Mouse (Mus musculus): ENCODE results near the gene Nup107.
"Not testable (repeated sequence)": the region's sequence is repeated elsewhere in the genome, so short reads cannot be mapped to it uniquely, and the experiment has no call there.

Nup107 gene

DNA sequence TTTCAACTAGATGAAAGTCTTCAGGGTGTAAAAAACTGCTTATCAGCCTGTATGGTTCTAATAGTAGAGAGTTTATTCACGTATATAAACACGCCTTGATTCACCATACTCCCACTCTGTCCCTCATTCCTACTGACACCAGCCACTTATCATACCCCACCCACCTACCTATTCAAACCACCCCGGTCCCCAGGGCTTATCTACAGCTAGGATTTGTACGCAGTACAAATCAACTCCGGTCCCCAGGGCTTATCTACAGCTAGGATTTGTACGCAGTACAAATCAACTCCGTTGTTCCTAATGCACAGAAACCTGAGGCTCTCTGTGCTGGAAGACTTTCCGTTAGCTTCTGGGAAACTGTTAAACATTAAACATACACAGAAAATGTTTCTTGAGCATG lies 58.9 kb downstream of the Nup107 start:
- DNase-seq = not testable (repeated sequence)

DNA sequence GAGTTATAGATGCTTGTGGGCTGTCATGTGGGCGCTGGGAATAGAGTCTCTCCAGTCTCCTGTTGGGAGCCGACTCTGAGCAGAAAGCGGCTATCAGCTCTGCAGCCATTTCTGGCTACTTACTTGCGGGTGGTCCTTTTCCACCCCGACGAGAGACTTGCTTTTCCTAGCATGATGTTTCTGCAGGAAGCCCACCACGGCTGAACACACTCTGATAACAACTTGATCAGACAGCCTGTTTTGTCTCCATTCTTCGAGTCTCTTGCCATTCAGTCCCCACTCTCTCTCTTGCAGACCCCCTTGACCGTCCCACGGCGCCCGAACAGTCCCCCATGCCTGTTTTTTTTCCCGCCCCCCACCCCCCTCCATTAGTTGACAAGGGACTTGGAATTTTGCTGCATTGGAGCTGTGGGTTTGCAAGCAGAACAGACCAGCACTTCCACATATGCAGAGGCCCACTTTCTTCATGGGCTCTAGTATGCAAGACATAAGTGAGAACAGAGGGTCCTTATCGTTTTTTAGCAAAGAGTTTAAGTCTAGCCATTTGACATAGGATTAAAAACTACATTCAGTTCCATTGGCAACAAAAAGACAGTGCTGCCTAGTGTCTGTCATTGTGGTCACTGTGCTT lies 59.4 kb downstream of the Nup107 start:
- no peak for DNase-seq

DNA sequence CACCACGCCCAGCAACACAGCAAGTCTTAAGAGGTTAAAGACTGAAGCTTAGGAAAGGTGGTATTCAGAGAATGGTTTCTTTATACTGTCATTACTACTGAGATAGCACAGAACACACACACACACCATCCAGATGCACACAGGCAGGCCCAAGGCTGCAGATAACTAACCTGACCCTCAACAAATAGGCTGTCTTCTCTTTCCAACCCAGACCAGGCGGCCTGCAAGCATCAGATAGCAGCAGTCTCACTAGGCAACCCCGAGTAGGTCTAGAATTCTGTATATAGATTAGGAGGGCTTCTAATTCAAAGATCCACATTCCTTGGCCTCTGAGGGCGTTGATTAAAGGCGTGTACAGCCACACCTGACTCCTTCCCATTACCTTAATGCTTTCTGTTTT lies 60.3 kb downstream of the Nup107 start:
- no peak for DNase-seq

DNA sequence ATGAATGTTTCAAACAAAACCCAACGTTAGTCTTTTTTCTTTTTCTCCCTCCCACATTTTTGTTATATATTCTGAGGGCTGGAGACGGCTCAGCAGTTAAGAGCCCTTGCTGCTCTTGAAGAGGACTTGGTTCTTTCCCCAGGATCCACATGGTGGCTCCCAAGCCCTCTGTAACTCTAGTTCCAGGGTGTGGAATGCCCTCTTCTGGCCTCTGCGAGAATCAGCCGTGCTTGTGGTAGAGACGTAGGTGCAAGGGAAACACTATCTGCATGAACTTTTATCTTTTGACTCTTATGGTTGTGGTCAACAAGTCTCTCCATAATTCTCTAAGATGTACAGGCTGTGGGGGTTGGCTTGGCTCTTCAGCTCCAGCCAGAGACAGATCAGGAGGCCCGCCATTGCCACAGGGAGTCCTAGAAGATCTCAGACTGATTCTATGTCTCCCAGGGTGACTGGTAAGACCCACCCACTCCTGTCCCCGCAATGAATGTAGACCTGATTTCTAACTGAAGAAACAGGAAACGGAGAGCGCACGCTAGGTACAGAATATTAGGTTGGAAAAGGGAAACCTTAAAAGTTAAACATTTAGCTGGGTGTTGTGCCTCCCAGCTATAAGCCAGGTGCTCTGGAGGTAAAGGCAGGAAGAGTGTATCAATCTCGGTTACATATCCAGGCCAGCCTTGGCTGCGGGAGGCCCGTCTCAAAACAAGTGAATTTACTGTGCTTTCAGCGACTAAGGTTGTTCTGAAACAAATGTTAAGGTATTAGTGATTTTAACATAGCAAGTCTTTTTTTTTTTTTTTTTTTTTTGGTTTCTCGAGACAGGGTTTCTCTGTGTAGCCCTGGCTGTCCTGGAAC lies 61.0 kb downstream of the Nup107 start:
- DNase-seq = peak; percentile 74

DNA sequence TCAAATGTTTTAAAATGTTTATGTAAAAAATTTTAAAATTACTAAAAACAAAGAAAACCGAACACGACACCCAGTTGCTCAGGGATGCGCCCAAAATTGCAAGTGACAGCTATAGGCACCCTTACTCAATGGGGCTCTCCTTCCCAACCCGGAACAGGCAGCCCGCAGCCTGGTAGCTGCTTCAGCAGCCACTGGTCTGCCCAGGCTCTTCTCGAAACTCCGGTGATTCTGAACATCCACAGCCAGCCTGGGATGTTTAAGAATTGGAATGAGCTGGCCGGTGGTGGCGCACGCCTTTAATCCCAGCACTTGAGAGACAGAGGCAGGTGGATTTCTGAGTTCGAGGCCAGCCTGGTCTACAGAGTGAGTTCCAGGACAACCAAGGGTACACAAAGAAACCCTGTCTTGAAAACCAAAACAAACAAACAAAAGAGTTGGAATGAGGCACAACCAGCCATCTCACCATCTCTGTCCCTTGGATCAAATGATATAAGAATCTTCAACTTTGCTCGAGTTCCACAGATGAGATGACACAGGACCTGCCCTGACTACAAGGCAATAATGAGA lies 61.8 kb downstream of the Nup107 start:
- no peak for DNase-seq

DNA sequence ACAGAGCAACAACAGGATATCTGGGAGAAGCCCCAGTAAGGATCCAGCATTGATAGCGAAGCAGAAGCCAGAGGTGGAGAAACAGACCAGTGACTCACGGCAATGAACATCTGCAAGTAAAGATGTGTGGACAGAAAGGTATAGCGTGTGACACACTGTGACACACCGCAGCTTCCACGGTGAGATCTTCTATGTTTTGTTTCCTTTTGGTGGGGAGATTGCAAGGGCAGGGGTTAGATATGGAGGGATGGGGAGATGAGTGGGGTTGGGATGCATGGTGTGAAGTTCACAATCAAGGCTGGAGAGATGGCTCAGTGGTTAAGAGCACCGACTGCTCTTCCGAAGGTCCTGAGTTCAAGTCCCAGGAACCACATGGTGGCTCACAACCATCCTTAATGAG lies 62.4 kb downstream of the Nup107 start:
- no peak for DNase-seq

DNA sequence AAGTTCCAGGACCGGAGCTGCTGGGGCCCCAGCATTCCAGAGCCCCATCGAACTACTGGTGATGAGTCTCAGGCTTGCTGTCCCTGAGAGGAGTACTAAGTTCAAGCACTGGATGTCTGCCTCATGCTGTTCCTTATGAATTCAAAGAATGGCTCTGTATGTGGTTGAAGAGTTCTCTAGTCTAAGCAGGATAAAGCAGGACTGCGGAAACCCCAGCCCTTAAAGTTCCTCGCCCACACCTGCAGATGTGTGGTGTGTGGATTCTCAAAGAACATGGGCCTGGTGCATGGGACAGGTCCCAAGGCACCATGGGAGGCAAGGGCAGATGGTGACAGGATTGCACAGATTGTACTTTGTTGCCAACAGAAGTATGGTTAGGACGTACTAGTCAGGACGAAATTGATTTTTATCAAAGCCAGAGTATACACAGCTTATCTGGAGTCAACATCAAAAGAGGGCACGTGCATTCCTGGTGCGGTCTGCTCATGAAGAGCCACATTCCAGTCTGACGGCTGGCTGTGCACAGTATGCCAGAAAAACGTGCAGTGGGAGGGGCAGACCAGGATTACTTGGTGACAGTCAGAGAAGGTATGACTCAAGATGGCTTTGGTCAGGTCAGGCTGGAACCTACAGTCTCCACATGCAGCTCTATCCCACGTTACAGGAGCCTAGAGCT lies 63.2 kb downstream of the Nup107 start:
- no peak for DNase-seq

DNA sequence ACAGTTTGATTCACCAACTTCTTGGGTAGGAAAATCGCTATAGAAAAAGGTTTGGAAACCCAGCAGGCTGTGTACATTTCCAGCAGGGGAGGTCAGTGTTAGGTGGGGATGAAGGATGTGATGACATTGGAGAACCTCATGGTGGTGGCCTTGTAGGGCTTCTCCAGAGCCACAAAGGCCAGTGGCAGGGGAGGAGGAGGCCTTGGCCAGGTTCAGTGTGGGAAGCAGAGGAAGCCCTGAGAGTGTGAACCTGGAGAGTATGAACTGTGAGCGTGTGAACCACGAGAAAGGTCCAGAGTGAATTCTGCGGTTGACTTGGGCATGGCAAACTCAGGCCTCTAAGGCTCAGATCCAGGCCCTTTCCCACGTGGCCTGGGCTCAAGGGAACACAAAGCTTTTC lies 63.9 kb downstream of the Nup107 start:
- no peak for DNase-seq

DNA sequence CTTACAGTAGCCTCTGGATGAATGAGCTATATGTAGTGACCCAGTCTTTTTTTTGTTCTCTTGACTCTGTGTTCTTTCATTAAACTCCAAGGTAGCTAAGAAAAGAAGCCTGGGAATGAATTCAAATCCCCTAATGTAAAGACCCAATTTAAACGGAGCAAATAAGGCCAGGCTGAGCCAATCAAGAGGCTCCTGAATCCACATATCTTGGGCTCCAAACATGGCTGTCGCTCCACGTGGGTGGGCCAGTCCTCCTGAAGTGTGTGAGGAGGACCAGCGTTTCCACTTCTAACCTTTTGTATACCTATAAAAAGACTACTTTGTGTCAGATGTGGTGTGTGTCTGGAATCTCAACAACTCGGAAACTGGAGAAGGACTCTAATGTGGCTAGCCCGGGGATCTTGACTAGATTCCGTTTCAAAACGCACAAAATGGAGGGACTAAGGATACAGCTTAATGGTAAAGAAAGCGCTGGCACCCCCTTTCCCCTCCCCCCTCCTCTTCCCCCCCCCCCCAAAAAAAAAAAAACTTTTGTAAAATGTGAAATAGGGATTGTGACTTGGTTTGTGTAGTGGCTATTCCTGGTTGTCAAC lies 64.9 kb downstream of the Nup107 start:
- DNase-seq = no peak

DNA sequence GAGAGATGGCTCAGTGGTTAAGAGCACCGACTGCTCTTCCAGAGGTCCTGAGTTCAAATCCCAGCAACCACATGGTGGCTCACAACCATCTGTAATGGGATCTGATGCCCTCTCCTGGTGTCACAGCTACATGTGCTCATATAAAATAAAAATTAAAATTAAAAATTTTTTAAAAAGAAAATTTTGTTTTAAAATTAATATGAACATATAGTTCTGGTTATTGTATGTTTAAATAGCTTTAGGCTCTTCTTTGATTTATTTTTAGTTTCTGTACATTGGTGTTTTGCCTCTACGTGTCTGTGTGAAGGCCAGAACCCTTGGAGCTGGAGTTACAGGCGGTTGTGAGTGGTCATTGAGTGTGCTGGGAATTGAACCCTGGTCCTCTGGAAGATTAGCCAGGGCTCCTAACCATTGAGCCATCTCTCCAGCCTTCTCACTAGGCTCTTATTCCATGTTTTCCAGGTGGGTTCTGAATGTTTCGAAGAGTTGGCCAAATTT lies 65.6 kb downstream of the Nup107 start:
- no peak for DNase-seq

DNA sequence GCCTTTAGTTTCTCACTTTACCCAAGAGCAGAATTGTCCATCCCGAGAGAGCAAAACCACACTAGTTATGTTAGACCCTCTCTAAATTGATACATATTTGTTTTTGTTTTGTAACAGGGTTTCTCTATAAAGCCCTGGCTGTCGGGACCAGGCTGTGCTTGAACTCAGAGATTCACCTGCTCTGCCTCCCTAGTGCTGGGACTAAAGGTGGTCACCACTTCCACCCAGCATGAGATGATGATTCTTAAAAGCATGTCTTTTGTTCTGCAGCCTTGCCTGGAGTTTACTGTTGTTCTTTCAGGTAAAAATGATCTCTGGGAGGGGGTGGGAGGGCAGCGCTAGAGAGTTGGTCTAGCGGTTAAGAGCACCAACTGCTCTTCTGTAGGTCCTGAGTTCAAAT lies 66.2 kb downstream of the Nup107 start:
- DNase-seq = no peak

DNA sequence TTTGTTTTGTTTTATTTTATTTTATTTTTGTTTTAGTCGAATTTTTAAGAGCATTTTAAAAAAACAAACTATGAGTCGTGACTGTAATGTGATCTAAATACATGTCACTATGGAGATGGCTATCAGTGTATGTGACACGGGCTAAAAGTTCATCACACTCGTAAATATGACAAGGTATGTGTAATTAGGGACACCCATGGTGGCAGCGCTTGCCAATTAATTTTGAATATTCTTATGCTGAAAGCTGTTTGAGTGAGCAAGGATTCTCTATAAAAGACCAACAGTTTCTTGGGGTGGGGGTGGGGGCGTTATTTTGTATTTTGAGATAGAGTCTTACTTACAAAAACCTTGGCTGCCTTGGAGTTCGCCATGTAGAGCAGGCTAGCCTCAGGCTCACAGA lies 66.8 kb downstream of the Nup107 start:
- DNase-seq = no peak

DNA sequence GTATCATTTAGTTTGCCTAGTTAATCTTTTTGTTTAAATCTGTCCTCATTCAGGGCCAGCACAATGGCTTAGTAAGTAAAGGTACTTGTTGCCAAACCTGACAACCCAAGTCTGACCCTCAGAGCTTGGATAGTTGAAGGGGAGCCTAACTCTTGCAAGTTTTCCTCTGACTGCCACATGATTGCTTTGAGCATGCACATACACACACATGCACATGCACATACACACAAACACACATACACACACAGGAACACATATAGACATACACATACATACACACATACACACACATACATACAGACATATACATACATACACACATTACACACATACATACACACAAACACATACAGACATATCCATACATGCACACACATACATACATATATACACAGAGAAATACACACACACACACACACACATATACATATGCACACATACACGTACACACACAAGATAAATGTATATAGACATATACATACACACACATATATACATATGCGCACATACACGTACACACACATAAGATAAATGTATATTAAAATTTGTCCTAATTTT lies 67.6 kb downstream of the Nup107 start:
- no peak for DNase-seq

DNA sequence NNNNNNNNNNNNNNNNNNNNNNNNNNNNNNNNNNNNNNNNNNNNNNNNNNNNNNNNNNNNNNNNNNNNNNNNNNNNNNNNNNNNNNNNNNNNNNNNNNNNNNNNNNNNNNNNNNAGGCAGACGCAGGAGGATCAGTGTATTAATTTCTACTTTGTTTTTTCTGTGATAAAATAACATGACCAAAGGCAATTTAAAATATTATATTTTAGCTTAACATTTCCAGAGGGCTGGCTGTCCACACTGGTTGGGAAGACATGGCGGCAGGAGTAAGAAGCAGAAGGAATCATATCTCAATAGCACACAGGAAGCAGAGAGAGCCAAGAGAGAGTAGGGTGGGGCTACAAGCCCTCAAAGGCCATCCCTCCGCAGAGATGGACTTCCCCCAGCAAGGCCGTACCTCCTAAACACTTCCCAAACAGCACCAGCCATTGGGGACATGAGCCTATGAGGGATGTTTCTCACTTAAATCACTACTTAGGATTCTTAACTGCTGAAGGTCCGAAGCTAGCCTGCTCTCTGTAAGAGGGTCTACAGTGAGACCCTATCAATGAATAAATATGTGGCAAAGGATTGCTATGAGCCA lies 68.3 kb downstream of the Nup107 start:
- DNase-seq = no peak

DNA sequence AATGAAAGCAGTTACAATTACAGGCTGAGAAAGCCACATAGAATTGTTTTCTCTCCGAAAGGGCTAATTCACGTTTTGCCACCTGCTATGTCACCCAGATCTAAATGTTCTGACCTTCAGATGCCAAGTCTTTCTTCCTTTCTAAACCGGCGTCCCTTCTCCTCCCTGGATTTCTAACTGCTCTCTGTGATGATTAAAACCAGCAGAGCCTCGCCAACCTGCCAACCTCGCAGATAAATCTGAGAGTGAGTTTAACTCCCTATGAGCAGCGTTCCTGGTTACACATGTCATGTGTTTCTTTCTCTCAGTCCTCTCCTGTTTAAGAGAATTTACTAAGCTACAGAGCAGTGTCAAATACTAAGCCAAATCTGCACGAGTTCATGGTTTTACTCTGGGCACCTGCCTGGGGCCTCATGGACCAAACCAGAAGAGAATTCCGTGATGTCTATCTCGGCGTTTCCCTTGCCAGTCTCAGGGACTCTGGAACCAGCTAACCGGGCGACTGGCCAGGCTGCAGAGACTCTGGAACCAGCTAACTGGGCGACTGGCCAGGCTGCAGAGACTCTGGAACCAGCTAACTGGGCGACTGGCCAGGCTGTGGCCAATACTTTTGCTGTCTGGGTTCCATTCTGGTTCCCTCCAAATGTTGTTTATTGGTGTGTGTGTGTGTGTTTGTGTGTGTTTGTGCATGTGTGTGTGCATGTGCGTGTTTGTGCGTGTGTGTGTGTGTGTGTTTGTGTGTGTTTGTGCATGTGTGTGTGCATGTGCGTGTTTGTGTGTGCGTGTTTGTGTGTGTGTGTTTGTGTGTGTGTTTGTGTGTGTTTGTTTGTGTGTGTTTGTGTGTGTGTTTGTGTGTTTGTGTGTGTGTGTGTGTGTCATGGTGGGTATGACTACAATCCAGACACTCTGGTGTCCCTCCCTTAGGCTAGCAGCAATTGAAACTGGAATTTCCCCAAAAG lies 74.1 kb downstream of the Nup107 start:
- no peak for DNase-seq

DNA sequence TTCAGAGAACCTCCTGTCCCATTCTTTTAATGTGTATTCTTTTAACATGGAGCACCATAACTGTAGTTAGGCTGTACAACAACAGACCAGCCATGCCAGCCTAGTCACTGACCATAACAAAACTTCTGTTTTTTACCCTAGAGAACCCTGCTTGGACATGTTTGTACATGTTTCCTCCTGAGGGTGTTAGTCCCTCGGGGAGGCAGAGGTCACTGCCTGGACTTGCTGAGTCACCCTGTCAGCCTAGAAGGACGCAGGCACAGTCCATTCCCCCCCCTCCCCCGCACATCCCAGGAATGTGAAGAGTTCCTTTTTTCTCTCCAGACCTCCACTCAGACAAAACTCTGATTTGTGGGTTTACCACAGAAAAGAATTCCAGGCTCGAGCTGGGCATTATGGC lies 74.9 kb downstream of the Nup107 start:
- DNase-seq = no peak

DNA sequence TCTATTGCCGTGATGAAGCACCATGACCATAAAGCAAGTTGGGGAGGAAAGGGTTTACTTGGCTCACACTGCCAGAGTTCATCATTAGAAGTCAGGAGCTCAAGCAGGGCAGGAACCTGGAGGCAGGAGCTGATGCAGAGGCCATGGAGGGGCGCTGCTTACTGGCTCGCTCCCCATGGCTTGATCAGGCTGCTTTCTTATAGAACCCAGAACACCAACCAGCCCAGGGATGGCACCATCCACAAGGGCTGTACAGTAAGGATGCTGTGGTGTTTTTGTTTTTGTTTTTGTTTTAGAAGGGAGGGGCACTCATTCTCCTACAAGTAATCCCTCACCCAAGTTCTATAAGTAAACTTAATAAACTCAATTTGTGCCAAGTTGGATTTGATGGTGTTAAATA lies 75.8 kb downstream of the Nup107 start:
- DNase-seq = no peak

DNA sequence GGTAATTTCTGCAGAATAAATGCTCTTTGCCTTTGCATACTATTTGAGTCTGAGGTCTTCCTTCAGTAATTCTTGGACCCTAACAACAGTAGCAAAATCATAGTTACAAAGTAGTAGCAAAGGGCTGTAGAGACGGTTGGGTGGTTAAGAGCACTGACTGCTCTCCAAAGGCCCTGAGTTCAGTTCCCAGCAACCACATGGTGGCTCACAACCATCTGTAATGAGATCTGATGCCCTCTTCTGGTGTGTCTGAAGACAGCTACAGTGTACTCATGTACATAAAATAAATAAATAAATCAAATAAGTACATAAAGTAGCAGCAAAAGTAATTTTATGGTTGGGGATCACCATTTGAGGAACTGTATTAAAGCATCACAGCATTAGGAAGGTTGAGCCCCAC lies 76.9 kb downstream of the Nup107 start:
- not testable (repeated sequence) for DNase-seq

DNA sequence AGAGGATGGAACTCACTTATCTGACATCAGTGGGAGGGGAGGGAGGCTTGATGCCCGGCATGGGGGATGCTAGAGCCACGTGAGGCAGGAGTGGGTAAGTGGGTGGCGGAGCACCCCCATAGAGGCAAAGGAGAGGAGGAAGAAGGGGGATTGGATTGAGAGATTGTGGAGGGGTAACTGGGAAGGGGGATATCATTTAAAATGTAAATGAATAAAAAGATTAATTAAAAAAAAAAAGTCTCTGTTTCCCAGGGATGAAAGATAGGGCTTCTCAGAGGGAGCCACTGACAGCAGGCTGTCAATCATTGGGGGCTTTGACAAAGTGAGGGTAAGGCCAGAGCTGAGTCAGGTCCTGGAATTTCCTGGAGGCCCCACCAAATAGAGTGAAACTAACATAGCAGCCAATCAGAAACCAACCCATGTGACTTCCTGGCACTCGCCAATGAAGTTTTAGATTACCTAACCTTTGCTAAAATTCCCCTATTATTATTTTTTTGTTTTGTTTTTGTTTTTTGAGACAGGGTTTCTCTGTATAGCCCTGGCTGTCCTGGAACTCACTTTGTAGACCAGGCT lies 77.5 kb downstream of the Nup107 start:
- no peak for DNase-seq

DNA sequence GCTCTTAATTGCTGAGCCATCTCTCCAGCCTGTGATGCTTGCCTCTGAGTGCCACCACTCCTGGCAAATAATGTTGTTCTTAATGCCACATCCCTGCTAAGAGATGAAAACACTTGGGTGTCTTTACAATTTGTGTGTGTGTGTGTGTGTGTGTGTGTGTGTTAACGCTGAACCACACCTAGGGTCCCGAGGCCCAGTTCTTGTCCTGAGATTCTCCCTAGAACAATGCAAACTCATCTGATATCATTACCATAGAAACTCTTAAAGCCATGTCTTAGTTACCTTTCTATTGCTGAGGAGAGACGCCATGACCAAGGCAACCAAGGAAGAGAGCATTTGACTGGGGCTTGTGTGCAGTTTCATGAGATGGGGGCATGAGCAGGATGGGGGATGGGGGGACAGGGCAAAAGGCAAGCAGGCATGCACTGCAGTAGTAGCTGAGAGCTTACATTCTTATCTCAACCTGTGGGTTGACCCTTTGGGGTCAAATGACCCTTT lies 78.4 kb downstream of the Nup107 start:
- no peak for DNase-seq

DNA sequence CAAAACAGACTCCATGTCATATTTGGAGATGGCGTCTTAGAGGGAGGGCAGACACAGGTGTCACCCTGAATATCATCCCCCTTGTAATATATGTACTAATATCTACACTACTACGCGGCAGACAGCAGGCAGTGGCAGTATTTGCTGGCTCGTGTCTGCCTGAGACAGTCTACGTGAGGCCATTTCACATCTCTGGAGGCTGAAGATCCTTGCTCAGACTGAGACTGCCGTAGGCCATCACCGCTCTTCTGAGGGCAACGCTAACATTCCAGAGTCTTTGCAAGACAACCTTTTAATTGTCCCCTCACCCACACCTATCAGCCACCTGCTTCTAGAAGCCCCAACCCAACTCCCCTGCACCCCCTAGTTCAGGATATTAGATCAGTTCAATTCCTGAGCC lies 79.0 kb downstream of the Nup107 start:
- no peak for DNase-seq
